Mouse (Mus musculus) brain, embryonic 14.5 days (tissue): ENCODE results near the gene Diras2. TPM values are rescaled to one million over a fixed set of nuclear protein-coding genes. Genes with fewer than 3 reads are reported as not detected.

Experiments used
- DNase-seq: peaks from one replicate; pipeline ENCODE4 v3.0.0-alpha.2; 2011; ENCODE audit warnings: low read depth
- CTCF ChIP-seq: fragments of 200-500 bp; IDR thresholded peaks from 2 replicates; pipeline ENCODE4 v1.5.1; 2012; ENCODE audit warnings: inconsistent platforms, mild to moderate bottlenecking, moderate library complexity, borderline replicate concordance; ENCODE audit not compliant: insufficient read depth, insufficient read length; ENCODE audit errors: extremely low read depth
- POLR2A ChIP-seq: fragments of 200-500 bp; IDR thresholded peaks from 2 replicates; pipeline ENCODE4 v1.6.1; 2012; ENCODE audit warnings: mild to moderate bottlenecking, inconsistent platforms, borderline replicate concordance; ENCODE audit not compliant: poor library complexity, insufficient read depth, insufficient read length, severe bottlenecking; ENCODE audit errors: extremely low read depth
- polyA plus RNA-seq: library from polyadenylated mRNA; depleted of rRNA; stranded (reverse); fragments of >200 nt; gene quantifications from 2 replicates; pipeline ENCODE4 v1.2.3, GENCODE M21; 2012

Gene Diras2
- polyA plus RNA-seq, 1 experiment: 18.1 TPM

DNA sequence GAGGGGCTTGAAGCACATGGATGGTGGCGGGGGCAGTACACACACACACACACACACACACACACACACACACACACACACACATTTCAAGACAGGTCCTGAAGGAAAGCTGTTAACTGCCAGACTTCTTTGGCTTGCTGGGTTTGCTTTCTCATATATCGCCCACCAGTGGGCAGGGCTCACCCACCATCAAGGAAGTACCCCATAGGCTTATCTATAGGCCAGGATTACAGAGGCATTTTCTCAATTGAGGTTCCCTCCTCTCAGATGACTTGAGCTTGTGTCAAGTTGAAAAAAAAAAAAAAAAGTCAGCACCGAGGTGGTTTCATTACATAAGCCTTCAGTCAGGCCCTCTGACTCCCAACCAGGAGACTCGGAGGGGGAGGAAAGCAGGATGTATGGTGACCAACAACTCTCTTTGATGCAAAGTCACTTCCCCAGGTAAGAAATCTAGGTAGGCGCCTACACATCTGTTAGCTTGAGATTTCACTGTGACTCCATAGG is 19.7 kb upstream of the Diras2 start:
- DNase-seq: no peak
- TF ChIP-seq CTCF: no peak
- no peak for TF ChIP-seq POLR2A

DNA sequence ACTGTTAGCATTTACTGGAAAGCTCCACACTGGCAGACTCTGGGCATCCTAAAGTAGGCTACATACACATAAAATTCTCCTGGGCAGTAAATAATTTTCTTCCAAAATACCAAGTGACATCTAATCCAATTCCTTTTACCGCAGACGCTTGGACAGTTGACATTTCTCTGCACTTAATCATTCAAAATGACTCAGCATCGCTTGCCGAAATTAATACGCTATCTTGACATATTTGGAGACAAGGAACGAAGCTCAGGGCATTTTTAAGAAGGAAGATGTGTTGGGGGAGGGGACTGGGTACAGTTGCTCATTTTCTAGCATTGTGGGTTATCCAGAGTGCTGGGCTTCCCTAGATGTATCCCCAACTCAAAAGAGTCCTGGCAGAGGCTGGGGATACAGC is 15.2 kb upstream of the Diras2 start:
- TF ChIP-seq CTCF (no peak), POLR2A (no peak)
- no peak for DNase-seq

DNA sequence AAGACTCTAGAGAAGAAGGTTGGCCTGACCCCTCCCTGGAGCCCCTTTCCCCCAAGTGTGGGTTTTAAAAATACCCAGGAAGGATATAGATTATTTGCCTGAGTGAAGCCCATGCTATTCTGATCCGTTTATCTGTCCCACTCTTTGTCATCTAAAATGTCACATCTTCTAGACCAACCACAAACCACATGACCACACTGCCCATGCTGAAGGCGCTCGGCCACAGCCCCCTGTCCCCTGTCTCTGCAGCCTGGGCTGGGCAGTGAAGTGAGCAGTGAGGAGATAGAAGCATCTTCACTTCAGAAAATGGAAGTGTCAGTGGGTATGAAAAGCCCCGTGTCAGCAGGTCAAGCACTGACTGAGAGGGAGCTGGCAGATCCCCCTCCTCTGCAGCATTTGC is 11.6 kb upstream of the Diras2 start:
- no peak for TF ChIP-seq CTCF
- no peak for TF ChIP-seq POLR2A
- DNase-seq: no peak

DNA sequence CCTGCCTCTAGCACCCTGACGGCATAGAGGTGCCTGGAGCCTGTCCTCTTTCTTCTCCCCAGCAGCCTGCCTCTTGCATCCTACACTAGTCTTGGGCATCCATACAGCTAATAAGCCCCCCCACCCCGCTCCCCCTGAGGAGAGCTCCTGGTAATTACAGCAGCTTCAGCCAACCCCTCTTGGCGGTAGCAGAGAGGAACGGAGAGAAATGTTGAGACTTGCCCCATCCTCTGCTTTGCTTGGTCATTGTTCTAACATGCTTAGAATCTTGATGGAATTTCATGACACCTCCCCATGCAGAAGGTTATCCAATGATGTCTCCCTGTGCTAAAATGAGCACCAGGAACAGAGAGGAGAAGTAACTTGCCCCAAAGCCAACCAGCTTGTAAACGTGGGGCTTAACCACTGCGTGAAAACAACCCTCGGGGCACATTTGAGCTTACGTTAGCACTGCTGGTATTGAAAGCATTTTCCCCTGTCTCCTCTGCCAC is 11.0 kb upstream of the Diras2 start:
- DNase-seq: peak; percentile 40
- no peak for TF ChIP-seq POLR2A
- no peak for TF ChIP-seq CTCF

DNA sequence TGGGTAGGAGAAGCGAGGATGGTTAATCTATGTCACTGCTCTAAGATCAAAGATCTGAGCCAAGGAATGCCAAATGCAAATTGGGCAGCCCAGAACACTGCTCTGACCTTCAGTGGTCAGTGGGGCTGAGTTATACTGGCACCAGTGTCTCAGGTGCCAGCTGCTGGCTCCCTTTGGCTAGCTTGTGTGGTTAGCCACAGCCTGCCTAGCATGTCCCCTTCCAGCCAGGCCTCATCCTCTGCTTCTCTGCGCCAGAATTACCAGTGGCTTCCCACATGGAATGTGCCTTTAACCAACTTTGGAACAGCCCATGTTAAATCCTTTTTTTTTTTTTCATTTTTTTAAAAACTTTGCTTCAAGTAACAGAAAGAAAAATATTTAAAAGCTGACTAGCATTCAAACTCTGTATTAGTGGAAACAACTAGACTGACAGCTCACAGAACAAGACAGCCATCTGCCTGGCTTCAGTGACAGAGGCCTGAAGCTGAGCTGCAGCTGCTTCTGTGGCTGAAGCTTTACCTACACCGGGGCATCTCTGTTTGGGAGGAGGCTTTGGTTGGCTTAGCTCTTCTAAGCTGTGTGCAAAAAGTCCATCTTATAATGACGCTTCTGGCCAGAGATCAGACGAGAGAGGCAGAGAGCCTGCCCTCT is 10.4 kb upstream of the Diras2 start:
- DNase-seq: no peak
- TF ChIP-seq CTCF: no peak
- no peak for TF ChIP-seq POLR2A

DNA sequence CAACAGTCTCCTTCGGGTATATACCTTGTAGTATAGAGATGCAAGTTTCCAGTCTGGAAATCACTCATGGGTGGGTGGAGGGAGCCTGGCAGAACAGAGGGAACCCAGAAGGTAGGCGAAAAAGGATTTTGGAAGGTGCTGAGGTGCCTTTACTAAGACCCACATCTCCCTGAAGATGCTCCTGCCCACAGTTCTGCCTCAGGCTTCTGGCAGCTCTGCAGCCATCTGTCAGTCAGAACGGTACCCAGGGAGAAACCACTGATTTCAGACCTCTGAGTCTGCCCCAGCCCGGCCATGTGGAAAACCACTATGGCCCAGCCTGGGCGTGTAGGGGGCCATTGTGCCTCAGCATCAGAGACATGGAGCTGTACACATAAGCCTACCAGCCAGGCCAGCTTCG is 8.4 kb upstream of the Diras2 start:
- no peak for TF ChIP-seq CTCF
- no peak for DNase-seq

DNA sequence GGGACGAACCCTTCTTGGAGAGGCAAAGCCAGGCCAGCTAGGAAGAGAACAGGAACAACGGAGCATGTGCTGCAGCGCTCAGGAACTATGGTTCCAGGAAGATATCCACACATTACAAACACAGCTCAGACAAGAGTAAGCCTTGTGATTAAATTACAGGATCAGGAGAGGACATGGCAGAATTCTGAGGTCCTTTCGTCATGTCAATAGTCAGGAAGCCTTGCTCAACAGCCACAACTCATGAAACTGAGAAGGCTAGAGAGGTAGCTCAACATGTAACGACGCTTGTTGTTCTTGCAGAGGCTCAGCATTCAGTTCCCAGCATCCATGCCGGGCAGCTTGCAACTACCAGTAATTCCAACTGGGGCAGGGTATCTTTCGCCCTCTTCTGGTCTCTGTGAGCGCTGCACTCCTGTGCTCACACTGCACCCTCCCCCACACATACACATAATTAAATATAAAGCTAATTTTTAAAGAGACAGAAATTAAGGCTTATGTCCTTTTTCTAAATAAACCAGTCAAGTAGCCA is 7.6 kb upstream of the Diras2 start:
- no peak for DNase-seq
- TF ChIP-seq CTCF (peak; percentile 14; the same call in 1 of the 2 replicates), POLR2A (no peak)

DNA sequence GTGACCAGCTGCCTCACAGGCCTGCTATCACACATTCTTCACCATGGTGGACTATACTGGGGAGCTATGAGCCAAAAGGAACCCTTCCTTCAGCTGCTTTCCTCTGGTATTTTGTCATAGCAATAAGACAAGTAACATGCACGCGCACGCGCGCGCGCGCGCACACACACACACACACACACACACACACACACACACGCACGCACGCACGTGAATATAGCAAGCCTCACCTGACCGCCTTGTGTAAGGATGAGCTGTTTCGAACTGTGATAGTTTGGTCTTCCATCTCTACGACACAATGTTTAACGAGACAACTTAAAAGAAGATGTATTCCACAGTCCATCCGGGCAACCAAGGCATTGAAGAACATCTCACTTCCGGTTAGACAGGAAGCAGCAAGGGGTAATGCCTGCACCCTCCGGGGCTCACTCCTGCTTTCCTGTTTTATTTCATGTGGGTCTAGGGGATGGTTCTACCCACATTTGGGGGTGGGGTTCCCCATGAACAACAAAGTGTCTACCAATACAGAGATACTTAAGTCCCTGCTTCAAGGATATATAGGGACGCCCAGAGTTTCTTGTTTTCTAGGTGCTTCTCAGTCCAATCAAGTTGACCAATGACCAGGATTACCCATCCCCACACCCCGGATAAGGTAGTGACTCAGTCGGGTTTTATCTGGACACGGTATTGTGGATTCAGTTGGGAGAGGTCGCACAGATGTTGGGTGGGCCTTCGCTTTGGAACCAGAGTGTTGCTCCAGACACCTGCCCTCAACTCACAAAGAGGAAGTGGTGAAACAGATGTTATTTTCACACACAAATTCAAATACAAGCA is 6.9 kb upstream of the Diras2 start:
- no peak for DNase-seq
- TF ChIP-seq POLR2A: no peak

DNA sequence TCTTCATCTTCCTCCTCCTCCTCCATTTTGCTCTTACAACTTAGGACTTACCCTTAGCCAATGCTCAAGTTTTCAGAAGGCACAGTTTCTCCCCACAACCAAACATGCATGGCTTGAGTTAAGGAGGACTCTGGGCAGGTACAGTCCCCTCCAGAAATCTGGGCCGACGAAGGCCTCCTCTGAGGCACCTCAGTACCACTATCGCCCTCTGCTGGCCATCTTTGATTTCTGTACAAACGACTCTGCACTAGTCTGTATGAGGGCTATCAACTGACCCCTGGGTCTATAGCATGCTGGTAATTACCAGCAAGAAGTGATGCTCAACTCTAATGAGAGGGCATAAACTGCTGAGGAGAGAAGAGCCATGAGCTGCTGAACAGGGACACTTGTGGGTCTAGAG is 4.5 kb upstream of the Diras2 start:
- DNase-seq: peak; percentile 74
- no peak for TF ChIP-seq POLR2A
- TF ChIP-seq CTCF: peak; percentile 78

DNA sequence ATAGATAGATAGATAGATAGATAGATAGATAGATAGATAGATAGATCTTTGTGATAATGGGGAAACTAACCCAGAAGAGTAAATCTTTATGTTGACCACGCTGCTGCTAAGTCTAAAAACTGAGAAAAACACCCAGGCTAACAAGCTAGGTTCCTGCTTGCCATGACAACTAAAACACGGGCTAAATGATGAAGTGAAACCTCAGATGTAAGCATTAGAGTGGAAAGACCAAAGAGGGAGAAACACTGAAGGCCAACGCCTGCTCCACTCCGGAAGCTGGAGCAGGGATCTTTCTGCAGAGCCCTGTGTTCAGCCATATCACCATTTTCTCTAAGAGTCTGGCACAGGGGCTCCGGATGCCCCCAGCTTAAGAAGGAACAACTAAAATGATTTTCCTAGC is 2.6 kb upstream of the Diras2 start:
- no peak for TF ChIP-seq POLR2A
- no peak for TF ChIP-seq CTCF
- no peak for DNase-seq

DNA sequence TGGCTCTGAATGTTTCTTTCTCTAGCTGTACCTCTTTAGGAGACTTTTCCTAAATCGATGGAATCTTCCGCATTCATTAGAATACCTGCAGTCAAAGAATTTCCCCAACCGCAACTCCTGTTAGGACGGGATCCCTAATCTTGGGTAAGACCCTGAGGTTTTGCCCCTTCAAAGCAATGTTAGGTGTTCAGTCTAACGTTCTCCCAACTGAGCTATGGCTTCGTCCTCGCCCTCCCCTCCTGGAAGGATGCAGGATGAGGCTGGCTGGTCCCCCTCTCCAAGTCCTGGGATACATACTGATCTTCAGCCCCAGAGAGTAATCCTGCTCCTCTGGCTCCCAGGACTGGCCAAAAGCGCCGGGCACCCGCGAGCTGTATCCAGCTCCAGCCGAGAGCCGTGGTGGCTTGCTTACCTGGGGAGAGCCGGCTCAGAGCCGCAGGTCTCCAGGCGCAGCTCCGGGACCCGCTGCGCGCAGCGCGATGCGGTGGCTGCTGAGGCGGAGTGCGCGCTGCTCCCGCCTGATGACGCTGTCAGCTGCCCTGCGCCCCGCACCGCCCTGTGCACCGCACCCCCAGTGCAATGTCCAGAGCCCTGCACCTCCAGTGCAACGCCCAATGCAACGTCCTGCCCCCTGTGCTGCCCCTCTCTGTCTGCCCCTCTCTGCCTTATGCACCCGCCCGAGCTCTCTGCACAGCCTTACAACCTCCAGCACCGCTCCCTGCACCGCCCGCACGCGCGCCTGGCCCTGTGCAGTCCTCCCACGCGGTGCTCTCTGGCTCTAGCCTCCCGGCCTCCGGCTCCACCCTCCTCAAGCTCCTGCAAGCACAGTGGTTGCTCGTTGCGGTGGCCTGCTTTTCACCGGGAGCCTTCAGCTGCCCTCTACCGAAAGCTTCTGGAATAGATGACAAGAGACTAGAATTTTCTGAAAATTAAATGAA is 802 bp downstream of the Diras2 start:
- TF ChIP-seq POLR2A: no peak
- peak; percentile 75 for TF ChIP-seq CTCF
- peak; percentile 96 for DNase-seq
